Mouse (Mus musculus): Measurements from ENCODE around the gene Arl4c.

DNA sequence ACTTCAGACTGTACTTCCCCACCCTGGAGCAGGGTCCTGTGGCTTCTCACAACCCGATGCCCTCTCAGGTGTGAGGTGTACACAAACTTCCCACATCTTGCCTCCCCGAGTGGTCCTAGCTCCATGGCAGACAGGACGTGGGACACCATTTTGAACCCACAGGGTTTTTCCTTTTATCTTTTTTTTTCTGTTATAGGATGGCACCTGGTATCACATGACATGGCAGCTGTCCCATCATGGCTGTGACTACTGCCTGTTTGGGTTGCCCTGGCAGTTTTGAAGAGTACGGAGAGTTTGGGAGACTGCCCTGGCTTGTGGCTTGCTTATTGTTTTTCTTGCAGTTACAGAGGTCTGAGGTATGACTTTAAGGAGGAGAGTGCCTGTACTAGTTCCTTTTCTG, 53.3 kb downstream of the Arl4c start:
- TF ChIP-seq CTCF (IDR thresholded peaks at IDR 0.05; ENCODE audit: borderline replicate concordance, control insufficient read depth, extremely low read depth, insufficient read depth, low read length, poor library complexity) (no peak), POLR2A (IDR thresholded peaks at IDR 0.05; ENCODE audit: control insufficient read depth, extremely low read depth, insufficient read depth, low read length, poor library complexity) (no peak)

All from thymus, adult 2 months (tissue).